Mouse (Mus musculus): ENCODE measurements around the gene Pde2a.
A peak's percentile ranks its signal among the peaks of the same experiment; 100 is the strongest.
"Not testable (repeated sequence)": the region's sequence is repeated elsewhere in the genome, so short reads cannot be mapped to it uniquely, and the experiment has no call there.

The Pde2a gene

DNA sequence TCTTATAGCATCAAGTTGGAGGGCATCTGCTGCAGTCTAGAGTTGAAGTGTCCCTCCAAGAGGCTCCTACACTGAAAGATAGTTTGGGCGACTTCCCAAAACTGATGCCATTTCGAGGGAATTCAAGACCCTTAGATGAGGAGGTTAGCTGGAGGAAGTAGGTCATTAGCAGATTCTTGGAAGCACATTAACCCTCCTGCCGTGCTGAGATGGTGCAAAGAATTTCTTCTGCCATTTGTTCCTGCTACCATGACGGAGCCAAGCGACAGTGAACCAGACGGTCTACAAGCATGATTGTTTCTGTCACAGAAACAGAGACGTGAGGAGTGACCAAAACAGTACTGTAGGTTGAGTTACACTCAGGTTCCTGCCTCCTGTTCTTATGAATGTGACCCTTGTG lies 105.0 kb downstream of the Pde2a start:
- no peak for DNase-seq

DNA sequence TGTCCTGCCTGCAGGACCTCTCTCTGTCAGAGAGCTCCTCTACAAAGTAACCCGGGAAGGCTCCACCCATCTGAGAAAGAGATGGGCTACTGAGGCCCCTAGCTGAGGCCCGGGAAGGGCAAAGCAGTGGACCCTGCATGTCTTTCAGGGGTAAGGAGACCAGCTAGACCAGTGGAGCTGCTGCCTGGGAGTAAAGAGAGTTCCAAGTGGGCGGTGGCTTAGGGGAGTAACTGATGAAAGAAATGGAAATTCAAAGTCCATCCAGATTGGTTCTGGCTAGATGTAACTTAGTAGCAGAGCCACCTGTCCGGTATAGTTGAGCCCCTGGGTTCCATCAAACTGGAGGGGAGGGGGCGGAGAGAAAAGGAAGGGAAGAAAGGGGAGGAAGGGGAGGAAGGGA lies 112.9 kb downstream of the Pde2a start:
- no peak for DNase-seq

DNA sequence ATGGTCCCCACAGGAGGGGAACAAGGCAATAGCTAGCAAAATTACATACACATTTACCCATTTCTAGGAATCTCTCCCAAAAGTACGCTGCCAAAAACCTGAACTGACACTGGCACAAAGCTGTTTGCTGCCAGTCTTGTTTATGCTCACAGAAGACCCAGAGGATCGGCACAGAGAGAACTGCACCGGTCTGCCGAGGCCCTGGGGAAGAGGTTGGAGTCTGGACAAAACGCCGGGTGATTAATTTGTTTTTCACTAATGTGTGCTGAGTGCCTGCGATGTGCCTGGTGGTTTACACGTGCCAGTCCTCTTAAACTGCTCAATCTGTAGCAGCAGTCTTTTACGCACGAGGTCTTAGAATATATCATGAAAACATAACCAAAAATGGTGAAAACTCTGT lies 113.6 kb downstream of the Pde2a start:
- DNase-seq = no peak

DNA sequence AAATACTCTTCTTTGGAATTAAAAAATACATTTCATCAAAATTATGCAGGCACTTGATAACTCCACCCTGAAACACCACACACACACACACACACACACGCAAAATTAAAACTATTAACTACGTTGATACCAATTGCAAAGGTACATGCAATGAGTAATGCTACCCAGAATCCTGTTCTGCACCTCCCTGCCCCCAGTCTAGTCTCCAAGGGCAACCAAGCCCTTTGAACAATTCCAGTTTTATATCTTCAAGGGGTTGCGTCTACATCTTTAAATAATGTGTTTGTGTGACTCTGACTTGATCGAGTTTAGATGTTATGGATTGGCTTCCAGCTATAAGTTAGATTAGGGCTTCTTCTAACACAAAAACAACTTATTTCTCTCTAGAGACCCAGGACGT lies 114.0 kb downstream of the Pde2a start:
- no peak for DNase-seq

DNA sequence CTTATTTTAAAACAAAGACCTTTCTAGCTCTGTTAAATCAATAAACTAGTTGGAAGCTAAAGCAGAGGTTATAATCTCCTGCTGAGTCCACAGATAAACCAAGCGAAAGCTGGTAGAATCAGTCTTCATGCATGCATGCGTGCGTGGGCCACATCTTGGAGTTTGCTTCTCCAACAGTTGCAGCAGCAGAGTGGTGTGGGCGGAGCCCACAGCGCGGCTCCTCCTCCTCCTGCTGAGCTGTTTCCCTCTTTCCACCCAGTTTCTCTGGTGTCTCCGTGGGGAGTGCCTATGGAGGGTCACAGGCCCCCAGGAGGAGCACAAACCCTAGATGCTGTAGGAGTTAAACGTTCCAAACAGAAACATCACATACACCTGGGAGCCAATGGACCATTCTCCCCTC lies 116.0 kb downstream of the Pde2a start:
- DNase-seq = peak; percentile 36

DNA sequence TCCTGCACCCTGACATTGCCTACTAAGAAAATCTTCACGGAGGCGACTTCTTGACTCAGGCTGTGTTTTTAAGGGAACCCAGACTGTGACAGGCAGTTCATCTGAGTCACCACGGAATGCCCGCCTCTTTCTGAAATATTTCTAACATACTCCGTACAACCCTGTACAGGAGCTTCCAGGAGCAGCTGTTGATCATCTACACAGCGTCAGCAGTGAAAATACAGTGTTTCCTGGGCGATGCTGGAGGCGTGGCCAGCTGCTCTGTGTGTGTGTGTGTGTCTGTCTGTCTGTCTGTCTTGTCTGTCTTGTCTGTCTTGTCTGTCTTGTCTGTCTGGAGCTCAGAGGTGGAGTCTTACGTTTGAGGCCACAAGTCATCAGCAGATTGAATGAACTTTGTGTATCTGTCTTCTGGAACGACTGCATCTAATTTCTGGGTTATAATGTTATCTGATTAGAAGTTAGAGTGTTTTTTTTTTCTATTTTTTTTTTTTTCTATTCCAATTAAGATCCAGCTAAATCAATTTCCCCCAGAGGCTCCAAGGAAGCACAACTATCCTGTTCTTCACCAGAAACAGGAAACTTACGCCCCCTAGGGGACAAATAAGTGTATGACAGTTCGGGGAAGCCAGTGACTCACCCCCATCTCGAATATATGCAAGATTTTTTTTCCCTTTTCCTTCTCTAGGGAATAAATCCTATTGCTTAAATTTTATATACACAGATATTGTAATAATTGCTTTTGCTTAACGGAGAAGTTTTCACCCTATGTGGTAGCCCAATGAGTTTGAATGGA lies 116.8 kb downstream of the Pde2a start:
- peak; percentile 49 for DNase-seq

DNA sequence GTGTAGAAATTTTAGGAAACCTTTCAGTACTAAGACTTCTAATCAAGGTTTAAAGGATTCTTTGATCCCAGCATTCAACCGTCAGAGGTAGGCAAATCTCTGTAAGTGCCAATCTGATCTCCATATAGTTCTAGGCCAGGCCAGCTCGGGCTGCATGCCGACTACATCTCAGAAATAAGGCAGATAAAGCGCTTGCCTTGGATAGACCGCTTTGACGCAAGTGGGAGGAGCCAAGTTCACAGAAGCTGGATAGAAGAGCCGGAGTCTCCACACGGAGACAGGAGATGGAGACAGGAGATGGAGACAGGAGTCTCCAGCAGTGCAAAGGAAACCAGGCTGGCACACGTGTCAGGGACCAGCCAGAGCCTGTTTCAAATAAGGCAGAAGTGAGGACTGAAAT lies 118.3 kb downstream of the Pde2a start:
- DNase-seq = no peak

DNA sequence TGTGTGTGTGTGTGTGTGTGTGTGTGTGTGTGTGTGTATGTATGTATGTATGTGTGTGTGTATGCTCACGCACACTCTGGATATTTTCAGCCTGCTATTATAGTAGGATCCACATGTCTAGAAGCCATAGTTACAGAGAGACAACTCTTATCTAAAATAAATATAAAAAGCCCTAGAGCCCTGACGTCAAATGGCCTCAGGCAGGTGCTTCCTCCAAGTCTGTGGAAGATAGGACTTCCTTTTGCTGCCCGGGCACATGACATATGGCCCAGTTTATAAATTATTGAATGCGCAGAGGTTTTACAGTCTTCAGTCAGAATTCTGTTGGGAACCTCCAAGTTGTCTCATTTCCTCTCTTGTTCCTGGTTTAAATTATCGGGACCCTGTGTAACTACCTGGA lies 119.2 kb downstream of the Pde2a start:
- DNase-seq = no peak

GRCm38 (mm10) chr7:101541132-101541531 lies 119.6 kb downstream of the Pde2a start:
- peak; percentile 79 for DNase-seq

DNA sequence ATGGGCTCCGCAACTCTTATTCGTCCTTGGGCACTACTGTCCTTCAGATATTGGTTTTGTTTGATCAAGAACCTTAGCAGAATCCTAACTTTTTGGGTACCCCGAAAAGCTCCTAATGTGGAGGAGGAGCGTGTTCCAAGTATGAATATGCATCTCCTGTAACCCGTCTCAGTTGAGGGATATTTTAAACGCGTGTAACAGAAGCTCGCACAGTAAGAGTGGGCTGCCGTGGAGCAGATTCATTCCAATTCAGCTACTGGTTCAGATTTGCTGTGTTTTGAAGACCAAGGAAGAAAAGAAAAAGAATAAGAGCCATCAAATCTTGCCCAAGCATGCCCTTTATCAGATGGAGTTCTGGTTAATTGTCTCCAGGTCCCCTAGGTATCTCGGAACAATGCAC lies 120.2 kb downstream of the Pde2a start:
- DNase-seq = peak; percentile 39

DNA sequence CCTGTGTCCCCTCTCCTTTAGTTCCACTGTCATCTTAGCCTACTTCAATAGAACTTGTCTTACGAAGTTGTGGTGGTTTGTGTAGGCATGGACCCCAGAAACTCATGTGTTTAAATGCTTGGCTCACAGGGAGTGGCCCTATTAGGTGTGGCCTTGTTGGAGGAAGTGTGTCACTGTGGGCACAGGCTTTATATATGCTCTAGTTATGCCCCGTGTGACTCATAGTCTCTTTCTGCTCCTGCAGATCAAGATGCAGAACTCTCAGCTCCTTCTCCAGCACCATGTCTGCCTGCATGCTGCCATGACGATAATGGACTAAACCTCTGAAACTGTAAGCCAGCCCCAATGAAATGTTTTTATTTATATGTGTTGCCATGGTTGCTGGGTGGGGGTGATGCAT lies 126.2 kb downstream of the Pde2a start:
- DNase-seq = no peak

GRCm38 (mm10) chr7:101549266-101549665 lies 127.8 kb downstream of the Pde2a start:
- DNase-seq = no peak

DNA sequence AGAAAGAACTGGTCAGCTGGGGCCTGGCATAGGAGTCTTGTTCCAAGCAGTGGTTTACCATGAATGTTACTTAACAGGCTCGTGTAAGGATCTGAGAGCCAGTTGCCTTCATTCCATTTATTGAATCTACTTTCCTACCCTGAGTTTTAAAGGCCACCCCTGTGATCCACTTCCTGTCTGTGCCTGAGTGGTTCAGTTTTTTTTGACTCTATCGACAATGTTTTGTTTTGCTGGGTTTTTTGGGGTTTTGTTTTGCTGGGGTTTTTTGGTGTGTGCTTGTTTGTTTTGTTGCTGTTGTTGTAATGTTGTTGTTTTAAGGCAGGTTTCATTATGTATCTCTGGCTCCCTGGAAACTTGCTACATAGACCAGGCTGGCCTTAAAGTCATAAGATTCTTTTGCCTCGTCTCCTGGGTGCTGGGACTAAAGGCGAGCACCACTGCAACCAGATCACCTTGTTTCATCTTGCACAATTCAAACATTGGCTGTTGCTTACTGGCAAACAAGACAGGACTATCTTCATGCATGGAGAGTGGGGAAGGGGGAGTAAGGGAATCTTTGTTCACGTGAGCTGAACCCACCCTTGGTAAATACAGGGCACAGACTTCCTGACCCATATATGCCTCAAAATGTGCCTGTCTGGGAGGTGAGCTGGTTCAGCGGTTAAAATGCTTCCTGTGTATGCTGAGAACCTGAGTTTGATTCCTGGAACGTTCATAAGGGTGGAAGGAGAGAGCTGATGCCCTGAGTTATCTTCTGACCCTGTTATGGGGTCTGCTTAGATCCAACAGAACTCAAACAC lies 129.4 kb downstream of the Pde2a start:
- DNase-seq = no peak

DNA sequence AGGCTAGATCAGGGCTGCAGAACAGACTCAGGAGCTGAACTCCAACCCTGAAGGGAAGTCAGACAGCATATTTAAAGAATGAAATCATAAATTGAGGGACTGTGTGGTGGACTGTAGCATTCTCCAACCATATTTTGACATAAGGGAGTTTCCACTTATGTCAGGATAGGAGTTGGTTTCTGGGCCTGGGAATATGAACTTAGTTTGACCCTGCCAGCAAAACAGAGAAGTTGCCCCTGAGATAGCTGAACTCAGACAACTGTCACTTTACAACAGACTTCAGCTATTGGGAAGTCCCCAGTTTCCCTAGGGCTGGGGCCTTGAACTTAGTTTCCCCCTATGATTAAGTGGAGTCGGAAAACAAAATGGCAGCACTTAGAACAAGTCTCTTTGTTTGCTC lies 130.0 kb downstream of the Pde2a start:
- no peak for DNase-seq

- DNase-seq = not testable (repeated sequence)
Observed at GRCm38 (mm10) chr7:101555473-101555872, 134.0 kb downstream of the Pde2a start.

- DNase-seq = no peak
Observed at GRCm38 (mm10) chr7:101557391-101557790, 135.9 kb downstream of the Pde2a start.

GRCm38 (mm10) chr7:101559393-101559792 lies 137.9 kb downstream of the Pde2a start:
- not testable (repeated sequence) for DNase-seq

Data from right cerebral cortex, postnatal 25 days (tissue).